ENCODE assay signal across 16 mouse cellular contexts in genomic region chr9:70452371-70452770, GRCm38 (mm10).
"Had no signal": no experiment of that assay in that cellular context is flagged by ENCODE, and none has a peak within 500 bp of the region (broad histone marks: within the 10 kb centered on the region; RNA-seq: fewer than 3 reads in every experiment).

No protein-coding gene starts in this region.

- H3K27ac ChIP-seq: neural tube, embryonic 13.5 days; neural tube, embryonic 15.5 days; stomach, embryonic 15.5 days; stomach, postnatal 0 days had no signal

- H3K9me3 ChIP-seq: neural tube, embryonic 13.5 days; neural tube, embryonic 15.5 days; stomach, embryonic 15.5 days had no signal

- H3K4me1 ChIP-seq: neural tube, embryonic 13.5 days; neural tube, embryonic 15.5 days; stomach, embryonic 15.5 days had no signal

- H3K9ac ChIP-seq: neural tube, embryonic 13.5 days; neural tube, embryonic 15.5 days; stomach, embryonic 15.5 days had no signal

- H3K4me3 ChIP-seq: neural tube, embryonic 13.5 days; neural tube, embryonic 15.5 days; stomach, embryonic 15.5 days had no signal

- DNase-seq: retina, postnatal 1 day; right cerebral cortex, adult 18-20 months; right cerebral cortex, postnatal 14 days; right cerebral cortex, postnatal 25 days; right cerebral cortex, postnatal 4 days; spleen, adult 18-20 months; thymus, adult 18-20 months; thymus, adult 2 months; thymus, postnatal 14 days; thymus, postnatal 25 days; thymus, postnatal 36 days; thymus, postnatal 4 days had no signal

- H3K27me3 ChIP-seq: neural tube, embryonic 13.5 days; neural tube, embryonic 15.5 days; stomach, embryonic 15.5 days had no signal
